Mouse (Mus musculus) heart, postnatal 36 days (tissue): Measurements from ENCODE around the gene Lrrk1. TPM values are rescaled to one million over a fixed set of nuclear protein-coding genes. Genes with fewer than 3 reads are reported as not detected.

Experiments used
- DNase-seq, 2 experiments: peaks; one replicate each; pipeline ENCODE4 v3.0.0; 2021 to 2022
- intact Hi-C: fragments of 180-260 bp; cut with DNase I; formaldehyde crosslinking; loops from one replicate; pipeline ENCODE4 v1.15.1; 2025
- total RNA-seq, 2 experiments: library from RNA; stranded (reverse); gene quantifications; 2 replicates each; pipeline ENCODE4 v1.2.3; 2021

The Lrrk1 gene
- total RNA-seq, 2 experiments from 2014 or later = 10.2 to 10.9 TPM

DNA sequence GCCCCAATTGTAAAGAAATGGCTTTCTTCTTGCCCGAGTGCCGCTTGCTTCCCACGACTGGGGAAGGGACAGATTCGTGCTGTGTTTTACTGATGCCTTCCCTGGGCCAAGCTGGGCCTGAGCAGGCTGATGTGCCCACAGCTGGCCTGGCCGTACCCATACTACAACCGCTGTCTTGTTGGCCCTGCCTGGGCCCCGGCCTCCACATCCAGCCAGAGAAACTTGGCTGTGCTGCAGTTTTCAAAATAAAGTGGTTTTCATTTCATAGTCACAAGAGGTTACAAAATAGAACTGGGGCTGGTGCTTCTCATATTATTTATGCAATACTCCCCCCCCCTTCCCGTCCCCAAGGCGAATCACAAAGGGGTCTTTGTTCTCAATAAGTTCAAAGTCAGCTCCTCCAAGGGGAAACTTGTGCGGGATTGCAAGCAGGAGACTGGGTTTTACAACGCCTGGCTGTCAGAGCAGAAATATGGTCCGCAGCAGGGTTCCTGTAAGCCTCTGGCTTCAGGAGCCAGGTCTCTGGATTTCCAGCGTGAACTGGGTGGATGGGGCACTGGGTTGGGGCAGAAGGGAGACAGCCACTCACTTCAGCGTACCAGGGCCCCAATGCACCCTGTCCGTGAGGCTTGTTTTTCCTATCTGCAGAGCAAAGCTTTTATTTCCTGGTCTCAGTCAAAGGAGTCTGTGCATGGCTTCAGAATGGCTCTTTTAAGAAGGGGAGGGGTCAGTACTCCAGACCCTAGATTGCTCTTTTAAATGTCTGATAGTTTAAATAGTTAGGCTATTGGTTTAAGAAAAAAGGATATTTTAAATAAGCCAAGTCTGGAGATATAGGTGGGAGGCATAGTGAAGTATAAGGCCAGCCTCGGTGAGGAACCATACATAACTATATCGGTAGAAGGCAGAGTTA, 157.3 kb downstream of the Lrrk1 start:
- intact Hi-C loops = no loop called here
- no peak for DNase-seq

DNA sequence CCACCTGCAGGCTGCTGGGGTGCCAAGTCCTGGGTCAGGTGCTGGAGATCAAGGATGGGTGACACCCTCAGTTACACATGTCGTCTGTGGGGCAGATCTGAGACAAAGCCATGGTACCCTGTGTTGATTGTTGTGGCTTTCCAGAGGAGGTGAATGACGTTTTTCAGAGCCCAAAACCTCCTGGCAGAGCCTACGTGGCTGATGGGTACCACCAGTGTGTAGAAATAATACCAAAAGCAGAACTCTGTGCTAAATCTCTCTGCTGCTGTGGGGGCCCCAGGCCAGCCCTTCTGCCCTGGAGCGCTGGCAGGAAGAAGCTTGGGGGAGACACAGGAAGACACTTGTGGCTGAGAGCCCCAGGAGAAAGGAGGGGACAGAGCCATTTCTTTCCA, 157.9 kb downstream of the Lrrk1 start:
- no peak for DNase-seq
- intact Hi-C loops = no loop called here

DNA sequence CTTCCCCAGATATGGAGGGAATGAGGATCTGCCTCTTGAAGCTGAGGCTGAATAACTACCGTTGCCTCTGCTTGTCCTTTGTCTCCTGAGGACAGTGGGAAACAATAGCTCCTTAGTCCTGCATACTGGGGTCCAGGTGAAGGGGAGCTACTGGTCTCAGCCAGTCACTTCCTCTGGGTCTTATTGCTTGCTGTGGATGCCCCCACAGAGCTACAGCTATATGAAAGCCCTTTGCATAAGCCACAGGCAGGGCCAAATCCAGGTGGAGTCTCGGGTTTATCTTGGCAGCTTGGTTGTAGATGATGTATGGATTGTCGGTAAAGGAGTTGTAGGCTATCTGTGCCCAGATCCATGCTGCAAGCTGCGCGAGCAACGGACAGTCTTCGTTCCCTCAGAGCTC, 158.7 kb downstream of the Lrrk1 start:
- no peak for DNase-seq
- intact Hi-C loops = no loop called here

DNA sequence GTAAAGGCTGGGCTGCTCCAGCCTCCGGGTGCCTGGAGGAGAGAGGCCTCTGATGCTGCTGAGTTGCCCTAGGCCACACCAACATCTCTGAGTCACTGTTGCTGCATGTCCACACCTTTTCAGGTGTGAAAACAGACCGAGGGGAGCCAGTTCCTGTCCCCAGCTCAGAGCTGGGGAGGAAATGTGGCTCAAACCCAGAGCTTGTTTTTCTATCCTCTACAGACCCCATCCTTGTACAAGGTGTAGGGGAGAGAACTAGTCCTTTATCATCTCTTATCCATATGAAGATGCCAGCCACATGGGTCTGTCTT, 159.6 kb downstream of the Lrrk1 start:
- intact Hi-C loops = no loop called here
- DNase-seq = no peak

DNA sequence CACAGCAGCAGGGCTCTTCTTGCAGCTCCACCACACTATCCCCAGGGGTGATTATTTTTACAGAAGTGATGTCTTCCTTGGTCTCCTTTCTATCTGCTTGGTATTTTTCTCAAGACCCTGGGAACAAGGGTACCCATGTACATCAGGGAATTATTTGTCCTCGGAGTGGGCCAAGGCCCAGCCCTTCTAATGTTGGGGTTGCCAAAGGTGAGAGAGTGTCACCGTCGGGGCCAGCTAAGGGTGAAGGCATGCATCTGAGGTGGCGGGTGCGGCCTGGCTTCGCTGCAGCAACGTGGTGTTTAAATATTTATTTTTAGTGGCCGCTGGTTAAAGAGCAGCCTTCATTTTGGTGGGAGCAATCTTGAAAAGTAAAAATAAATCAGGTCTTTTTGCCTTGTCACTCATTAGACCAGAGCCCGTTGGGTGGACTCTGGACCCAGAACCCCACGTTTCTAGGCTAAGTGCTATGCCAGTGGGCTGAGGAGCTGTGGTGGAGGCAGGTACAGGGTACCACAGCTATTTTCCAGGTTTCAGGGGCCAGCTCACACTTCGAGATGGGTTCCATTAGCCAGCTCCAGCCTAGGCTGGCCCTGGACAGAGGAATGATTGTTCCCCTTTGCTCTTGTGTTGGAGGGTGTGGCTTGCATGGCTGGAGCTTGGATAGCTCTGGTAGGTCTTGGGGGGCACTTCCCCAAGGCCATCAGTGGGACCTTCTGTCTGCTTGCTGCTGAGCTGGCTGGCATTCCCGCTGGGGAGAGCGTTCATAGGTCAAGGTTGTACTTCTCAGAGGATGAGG, 160.1 kb downstream of the Lrrk1 start:
- intact Hi-C loops = no loop called here
- no peak for DNase-seq

DNA sequence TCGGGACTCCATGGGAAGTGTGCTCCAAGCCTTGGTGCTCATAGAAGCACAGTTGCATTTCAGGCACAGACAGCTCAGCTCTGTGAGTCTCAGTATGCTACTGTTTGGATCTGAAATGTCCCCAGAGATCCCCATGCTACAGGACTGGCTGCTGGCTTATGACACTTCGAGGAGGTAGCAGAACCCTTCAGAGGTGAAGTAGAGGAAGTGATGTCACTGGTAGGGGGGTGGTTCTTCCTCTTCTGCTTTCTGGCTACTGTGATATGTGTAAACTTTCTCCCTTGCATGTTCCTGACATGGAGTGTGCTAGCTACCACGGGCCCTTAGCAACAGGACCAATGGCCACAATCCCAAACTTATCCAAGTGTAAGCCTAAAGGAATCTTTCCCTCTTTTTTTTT, 162.3 kb downstream of the Lrrk1 start:
- intact Hi-C loops = no loop called here
- no peak for DNase-seq

DNA sequence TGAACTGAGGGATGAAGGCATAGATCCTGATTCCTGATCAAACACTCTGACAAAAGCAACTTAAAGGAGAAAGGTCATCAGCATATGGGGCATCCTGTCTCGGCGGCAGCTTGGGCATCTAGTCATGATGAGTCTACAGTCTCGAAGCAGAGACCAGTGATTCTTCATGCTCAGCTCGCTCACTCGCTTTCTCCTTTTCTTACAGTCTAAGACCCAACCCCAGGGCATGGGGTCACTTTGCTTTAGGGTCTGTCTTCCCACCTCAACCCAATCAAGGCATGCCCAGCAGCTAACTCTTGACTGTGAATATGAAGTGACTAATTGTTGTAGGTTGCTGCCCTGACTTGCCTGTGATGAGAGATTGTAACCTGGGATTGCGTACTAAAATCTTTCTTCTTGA, 163.6 kb downstream of the Lrrk1 start:
- intact Hi-C loops = no loop called here
- DNase-seq = no peak

DNA sequence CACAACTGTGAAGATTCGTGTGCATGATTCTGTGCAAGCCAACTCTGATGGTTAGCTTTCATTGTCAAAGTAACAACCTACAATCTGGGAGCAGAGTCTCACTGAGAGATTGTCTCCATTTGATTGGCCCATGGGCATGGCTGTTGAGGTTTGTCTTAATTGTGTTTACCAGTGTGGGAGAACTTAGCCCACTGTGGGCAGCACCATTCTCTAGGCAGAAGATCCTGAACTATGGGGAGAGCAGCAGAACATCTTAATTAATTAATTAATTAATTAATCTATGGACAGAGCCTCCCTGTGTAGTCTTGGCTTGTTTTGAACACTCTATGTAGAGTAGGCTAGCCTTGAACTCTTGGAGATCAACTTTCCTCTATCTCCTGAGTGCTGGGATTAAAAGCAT, 164.4 kb downstream of the Lrrk1 start:
- intact Hi-C loops = no loop called here
- no peak for DNase-seq

DNA sequence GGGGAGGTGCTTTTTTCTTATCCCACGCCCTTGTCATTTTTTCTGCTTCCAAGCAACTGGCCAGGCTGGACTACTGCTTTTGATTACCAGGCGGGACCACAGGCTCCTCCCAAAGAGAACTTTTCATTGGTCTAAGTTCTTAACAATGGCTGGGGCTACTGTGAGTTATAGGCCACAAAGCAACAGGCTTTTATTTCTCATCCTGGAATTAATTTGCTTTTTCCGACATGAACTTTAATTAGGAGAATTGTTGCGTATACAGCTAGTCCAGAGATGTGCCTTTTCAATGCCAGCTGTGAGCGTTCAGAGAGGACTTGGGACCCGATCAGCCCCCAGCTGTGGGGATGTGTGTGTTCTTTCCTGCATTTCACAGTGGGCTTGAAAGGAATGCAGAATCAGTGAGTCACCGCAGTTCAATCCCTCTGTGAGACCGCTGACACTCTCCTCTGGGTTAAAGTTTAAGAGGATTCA, 165.5 kb downstream of the Lrrk1 start:
- intact Hi-C loops = no loop called here
- DNase-seq = no peak

DNA sequence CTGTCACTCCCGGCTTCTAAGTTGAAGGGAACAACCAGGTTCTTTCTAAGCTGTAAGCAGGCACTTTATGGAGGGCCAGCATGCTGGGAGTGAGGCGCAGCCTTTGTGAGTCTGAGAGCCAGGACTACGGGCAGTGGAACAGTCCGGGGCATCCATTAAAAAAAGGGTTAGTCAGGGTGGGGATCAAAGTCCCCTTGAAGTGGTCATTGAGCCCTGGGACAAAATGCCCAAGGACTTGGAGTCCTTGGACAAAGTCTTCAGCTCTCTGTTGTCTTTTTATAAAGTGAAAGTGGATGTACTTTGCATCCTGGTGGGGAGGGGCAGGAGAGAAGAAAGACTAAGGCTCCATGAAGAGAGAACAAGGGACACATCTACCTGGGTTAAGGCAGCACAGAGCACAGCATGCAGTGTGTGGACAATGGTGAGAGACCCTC, 168.3 kb downstream of the Lrrk1 start:
- DNase-seq = no peak
- intact Hi-C loops = no loop called here

DNA sequence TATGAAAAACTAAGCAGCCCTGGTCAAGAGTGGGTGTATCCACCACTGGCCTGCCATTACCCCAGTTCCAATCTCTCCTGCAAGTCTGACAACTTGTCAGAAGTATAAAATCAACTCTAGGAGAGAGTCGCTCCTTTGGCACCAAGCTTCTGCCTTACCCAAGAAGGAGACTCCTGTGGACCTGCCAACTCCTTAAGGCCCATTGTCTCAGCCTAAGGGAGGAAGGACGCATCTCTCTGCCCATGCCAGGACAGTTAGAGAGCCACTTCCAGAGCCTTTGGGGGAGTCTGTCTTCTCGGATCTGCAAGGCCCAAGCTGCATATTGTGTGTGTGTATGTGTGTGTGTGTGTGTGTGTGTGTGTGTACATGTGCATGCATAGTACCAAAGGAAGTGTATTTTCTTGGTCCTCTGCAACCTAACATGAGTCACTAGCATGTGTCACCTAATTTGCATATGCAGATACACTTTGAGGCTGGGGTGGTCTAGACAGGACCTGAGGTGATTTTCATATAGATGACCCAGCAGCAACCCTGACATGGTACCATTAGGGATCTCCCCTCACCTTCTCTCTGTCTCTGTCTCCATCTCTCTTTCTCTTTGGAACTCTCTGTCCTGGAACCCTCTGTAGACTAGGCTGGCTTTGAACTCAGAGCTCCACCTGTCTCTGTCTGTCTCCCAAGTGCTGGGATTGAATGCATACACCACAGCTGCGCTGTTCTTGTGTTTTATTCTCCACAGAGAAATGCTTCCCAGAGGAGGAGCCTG, 168.9 kb downstream of the Lrrk1 start:
- no peak for DNase-seq
- intact Hi-C loops = no loop called here

DNA sequence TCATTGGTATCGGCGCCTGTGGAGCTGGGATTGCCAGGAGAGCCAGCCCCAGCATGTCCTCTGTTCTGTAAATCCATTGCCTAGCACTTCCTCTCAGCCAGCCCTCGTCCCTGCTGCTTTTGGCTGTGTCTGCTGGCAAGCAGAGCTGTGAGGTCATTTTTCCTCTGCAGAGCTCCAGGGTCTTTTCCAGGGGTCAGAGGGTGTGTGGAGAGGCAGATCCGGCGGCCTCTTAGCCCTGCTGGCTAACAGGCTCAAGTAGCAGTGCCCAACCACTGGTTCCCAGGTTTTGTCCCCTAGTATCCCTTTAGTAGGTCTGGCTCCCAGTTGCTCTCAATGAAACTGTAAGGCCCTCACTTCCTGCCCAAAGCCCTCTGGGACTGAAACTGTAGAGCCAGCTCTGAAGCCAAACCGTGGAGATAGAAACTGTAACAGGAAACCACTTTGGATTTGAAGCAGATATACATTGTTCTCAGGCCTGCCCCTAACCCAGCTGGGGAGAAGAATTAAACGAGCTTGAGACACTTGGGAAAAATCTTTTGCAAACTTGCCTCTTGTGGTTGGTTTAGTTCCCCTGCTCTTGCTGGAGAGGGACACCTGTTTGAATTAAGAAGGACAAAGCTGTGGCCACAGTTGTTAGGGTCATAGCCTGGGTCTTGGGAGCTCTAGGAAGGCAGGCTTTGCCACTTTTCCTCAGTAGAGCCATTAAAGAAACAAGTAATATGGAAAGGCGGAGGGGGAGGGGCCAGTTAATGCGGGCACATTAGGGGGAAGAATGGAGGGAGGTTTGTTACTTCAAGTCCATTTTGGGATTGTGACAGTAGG, 169.7 kb downstream of the Lrrk1 start:
- peak; percentile 66 to 67 for DNase-seq
- intact Hi-C loops = no loop called here

DNA sequence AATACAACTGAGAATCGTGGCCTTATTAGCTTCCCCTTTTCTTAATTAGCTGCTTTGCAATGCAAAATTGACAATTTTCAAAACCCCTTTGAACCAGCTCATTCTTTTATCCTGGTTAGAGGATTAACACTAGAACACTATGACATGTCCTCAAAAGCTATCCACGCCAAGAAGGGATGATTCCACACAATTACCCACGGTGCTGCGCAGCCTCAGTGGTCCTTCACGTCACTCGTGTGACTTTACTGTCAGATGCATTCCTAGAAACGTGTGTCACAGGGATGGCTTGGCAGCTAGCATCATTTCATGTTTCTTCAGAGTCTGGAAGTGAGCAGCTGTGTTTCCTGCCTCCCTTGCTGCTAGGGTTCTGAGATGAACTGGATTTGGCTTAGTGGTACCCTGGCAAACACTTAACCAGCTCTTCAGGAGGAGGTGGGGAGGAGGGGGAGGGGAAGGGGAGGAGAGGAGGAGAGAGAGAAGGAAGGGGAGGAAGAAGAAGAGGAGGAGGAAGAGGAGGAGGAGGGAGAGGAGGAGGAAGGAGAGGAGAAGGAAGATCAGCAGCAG, 170.5 kb downstream of the Lrrk1 start:
- no peak for DNase-seq
- intact Hi-C loops = no loop called here

DNA sequence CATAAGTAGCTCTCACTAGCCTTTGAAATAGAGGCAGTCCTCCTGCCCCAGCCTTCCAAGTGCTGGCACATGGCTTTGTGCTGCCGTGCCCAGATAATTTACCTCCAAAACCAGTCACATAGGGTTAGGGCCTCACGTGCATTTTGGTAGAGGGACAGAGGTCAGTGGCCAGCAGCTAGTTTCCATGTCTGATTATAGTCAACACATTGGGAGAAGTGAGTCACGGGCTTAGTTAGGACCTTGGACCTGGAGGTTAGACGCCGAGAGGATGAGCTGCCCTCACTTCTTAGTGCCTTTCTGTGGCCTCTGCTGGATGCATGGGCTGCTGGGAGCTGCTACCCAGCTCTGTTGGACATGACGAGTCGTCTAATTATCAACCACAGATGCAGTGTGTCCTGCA, 171.1 kb downstream of the Lrrk1 start:
- DNase-seq = no peak
- intact Hi-C loops = no loop called here

DNA sequence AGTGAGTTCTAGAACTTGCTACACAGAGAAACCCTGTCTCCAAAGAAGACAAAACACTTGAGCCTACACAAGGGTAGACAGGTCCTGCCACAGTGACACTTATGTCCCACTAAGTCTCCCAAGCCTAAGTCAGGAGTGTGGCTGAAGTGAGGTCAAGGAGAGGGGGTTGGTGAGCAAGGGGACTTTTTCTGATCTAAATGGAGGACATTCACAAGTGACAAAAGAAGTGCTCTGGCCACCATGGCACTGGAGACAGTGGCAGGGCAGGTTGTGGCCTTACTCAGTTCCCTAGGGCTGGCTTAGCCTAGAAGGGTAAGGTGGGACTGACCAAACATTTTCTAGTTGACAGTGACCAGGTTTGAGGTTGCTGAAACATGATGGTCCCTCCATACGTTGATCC, 172.2 kb downstream of the Lrrk1 start:
- DNase-seq = no peak
- intact Hi-C loops = no loop called here

DNA sequence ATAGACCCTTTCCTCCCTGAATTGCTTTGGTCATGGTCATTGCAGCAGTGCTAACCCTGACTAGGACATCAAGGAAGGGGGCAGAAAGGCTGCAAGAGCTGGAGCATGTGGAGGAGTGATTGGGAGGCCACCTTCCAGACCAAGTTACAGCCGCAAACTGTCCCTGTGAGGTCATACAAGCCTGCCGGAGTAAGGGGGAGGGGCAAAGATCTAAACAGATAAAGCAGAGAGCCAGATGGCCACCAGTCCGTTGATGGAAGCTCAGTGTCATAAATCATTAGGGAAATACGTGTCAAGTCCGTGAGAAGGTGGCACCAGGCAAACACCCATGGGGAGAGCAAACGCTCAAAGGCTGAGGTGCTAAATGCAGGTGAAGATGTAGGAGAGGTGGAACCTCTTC, 173.7 kb downstream of the Lrrk1 start:
- DNase-seq = no peak
- intact Hi-C loops = no loop called here

DNA sequence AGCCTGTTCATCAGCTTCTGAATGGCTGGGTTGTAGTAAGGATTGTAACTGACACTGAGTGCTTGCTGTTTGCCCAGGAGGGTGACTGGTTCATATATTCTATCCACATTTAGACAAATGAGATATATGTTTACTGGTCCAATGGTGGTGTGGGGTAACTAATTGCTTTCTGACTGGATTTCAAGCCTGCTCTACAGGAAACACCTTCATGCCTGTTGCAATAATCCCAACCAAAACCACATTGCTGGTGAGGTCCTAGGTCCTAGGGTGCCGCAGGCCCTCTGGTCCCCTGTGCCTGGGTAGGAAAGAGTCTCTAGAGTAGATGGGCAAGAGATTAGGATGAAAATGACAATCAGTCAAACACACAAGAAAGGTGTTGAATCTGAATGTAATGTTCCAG, 175.3 kb downstream of the Lrrk1 start:
- intact Hi-C loops = no loop called here
- no peak for DNase-seq

DNA sequence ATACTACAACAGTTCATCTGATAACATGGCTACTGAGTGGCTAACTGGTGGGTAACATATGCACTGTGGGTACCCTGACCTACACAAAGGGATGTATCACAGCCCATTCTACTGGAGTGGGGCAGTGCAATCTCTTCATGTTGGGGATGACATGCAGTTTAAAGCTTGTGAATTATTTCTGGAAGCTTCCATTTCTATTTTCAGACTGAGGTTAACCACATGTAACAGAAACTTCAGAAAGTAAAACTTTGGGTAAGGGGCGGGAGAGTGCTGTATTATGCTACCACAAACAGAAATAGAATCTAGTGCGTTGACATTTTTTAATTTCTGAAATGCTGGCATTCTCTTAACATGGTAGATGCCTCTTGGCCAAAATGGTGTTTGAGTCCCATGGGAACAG, 178.2 kb downstream of the Lrrk1 start:
- no peak for DNase-seq

DNA sequence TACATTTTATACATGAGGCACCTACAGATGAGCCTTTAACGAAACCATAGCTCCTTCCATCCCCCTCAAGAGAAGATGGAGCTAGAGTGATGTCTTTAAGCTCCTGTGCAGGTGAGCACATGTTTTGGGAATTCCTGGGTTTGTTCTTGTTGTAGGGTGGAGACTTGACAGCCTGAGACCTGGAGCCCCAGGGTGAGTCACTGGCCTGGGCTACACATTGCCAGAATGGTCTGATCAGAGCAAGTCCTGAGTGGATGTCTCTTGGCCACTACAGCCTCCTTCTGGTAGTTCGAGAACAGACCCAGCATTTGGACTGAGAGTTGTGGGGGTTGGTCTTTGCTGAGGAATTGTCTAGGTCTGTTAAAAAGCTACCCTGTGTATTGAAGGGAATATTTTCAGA, 186.5 kb downstream of the Lrrk1 start:
- intact Hi-C loops = no loop called here

More for the DNA sequence above, 178.2 kb downstream of the Lrrk1 start:
- intact Hi-C loops = no loop called here

More for the DNA sequence above, 186.5 kb downstream of the Lrrk1 start:
- DNase-seq = no peak
